ENCODE assay signal across 1 mouse cellular context in genomic region chr17:29096245-29096644, GRCm38 (mm10).
TF ChIP-seq lines count a peak whose summit lies in the region.

No protein-coding gene starts in this region.

TF ChIP-seq in MEL, 35 proteins besides CTCF, POLR2A, EP300 and RAD21 (continued from another document):
- TF ChIP-seq RCOR1 (IDR thresholded peaks at IDR 0.05; ENCODE audit: low read depth, low read length) (no peak), MYB (IDR thresholded peaks at IDR 0.05; ENCODE audit: low read depth, low read length) (no peak), ELF1 (IDR thresholded peaks at IDR 0.05; ENCODE audit: low read depth, low read length) (no peak)
